Comparison of ENCODE assay signal across 8 mouse cellular contexts in genomic region chr6:33248894-33249758, GRCm38 (mm10). TPM values are rescaled to one million over a fixed set of nuclear protein-coding genes. Genes with fewer than 3 reads are reported as not detected.
A peak's percentile ranks its signal among the peaks of the same experiment; 100 is the strongest.
DNase-seq lines count a peak whose midpoint lies in the region; ATAC-seq lines count a peak whose summit lies in the region.

TSS of gene Exoc4 (plus strand) at chr6:33249085.

- 2% methylated on average over 32 of the region's 34 CpGs for WGBS in hindbrain, embryonic 12.5 days

- H3K9ac ChIP-seq in hindbrain, embryonic 12.5 days: peak within 1 kb of the TSS; percentile 89

- no peaks in the 10 kb centered on the region for H3K9me3 ChIP-seq in hindbrain, embryonic 12.5 days (replicated peaks)

- peak; percentile 98 for DNase-seq in NIH3T3 (ENCODE audit: low read depth)
- DNase-seq in cerebellum, postnatal 10 days: peak; percentile 94 to 96
- peak; percentile 95 for DNase-seq in frontal cortex, postnatal 10 days (ENCODE audit: low spot score in 2 of 2)
- DNase-seq in layer of hippocampus, postnatal 14 days (ENCODE audit: low spot score in 2 of 2): peak; percentile 91 to 98
- peak; percentile 93 for DNase-seq in lung, postnatal 14 days
- peak; percentile 92 for DNase-seq in retina, adult 2 months (ENCODE audit: low read depth, low spot score)
- peak; percentile 89 to 95 for DNase-seq in thymus, postnatal 36 days

- peak; percentile 100 for ATAC-seq in hindbrain, embryonic 12.5 days (ENCODE audit: low FRiP score)

- H3K4me1 ChIP-seq in hindbrain, embryonic 12.5 days: peaks cover 13% of the 10 kb centered on the region; the same call in 1 of the 2 replicates

- H3K27ac ChIP-seq in hindbrain, embryonic 12.5 days: peak within 1 kb of the TSS; percentile 62; the same call in 1 of the 2 replicates

- H3K36me3 ChIP-seq in hindbrain, embryonic 12.5 days: no peaks in the 10 kb centered on the region

- peak within 1 kb of the TSS; percentile 80 for H3K4me2 ChIP-seq in hindbrain, embryonic 12.5 days (replicated peaks)

- no peaks in the 10 kb centered on the region for H3K27me3 ChIP-seq in hindbrain, embryonic 12.5 days

- H3K4me3 ChIP-seq in hindbrain, embryonic 12.5 days: peak within 1 kb of the TSS; percentile 91

RNA-seq across cellular contexts. Expression of gene Exoc4, which starts in this region (rescaled TPM):
- 47.7 and 50.2 TPM in 2 replicates for polyA plus RNA-seq in hindbrain, embryonic 12.5 days (2016; fragmentation: Nextera tagmentation; extraction: Ambion mirVana)
- 10 to 100 TPM; 75.5 to 76.5 TPM for total RNA-seq in layer of hippocampus, postnatal 14 days (2021)

Comparison
In these comparisons a context has a peak if more than half of its experiments do, and no peak if none do; other contexts are left out.
1. Peak in every context shown above with its lines: DNase-seq, ATAC-seq, H3K4me3 ChIP-seq and H3K27ac ChIP-seq.